Mouse (Mus musculus) gastrocnemius, postnatal 10 days (tissue): ENCODE data around the gene Pros1. TPM values are rescaled to one million over a fixed set of nuclear protein-coding genes. Genes with fewer than 3 reads are reported as not detected.

Source experiments
- microRNA-seq, 2 experiments: library from miRNA; unstranded; fragments of <30 nt; microRNA quantifications; one replicate each; pipeline ENCODE4 v1.2.0; 2021
- total RNA-seq, 2 experiments: library from RNA; stranded (reverse); gene quantifications; 2 replicates each; pipeline ENCODE4 v1.2.3; 2021

Gene Pros1
- total RNA-seq, 2 experiments from 2014 or later = 18.2 to 22.7 TPM

Small RNAs within 50 kb of the gene (microRNA-seq; reads per million reads assigned to microRNA genes)
- gene Gm25986 = 0 reads per million in 2 experiments

Other genes with a start within 250 kb of the Pros1 start
- gene Nsun3, start 67.5 kb upstream of the Pros1 start, total RNA-seq = 10 to 100 TPM in 1 of 2 experiments, 1 to 10 TPM in 1; 7.2 to 10.2 TPM
- not detected for gene Stx19, start 39.6 kb upstream of the Pros1 start, total RNA-seq
- 1 to 10 TPM; 7.1 to 7.5 TPM for gene Arl13b, start 7.3 kb upstream of the Pros1 start, total RNA-seq